Mouse (Mus musculus): ENCODE measurements around the gene Yju2.

Yju2 gene

DNA sequence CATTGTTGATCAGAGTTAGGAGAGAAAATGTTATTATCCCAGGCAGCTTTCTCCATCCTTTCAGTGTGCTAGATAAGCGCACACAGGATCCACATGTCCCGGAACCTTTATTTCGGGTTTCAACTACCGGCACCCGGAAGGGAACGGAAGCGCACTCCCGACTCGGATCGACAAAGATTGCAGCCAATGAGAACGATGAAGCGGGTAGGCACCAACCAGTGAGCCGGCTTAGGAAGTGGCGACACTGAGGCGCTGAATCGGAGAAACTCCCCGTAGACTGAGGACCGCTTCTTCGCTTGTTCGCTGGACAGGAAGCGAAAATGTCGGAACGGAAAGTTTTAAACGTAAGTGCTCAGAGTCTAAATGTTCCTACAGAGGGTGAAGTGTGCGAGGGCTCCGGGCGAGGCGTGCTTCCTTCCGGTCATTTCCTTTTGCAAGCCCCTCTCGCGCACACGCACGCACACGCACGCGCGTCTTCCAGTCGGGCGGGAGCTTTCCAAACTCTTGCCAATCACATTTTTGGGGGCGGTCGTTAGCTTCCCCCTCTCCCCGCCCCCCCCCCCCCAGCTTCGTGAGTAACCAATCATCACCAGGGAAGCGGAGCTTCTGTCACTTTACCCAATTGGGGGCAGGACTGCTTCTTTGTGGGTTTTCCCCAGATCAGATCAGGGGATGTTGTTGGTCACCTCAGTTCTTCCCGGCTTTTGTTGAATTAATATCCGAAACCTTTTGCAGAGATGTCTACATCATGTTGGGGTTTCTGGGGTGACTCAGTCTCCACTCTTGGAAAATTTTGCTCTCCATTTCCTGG lies at the start of gene Yju2:
Yju2 (plus strand) TSS at position 182 of the 811 bp plus-strand sequence.
- DNase-seq (ENCODE audit: low spot score) = peak; percentile 91

GRCm38 (mm10) chr17:55931553-55932502 lies 27.1 kb upstream of the Yju2 start:
- peak; percentile 59 for DNase-seq (ENCODE audit: low spot score)

- DNase-seq (ENCODE audit: low spot score) = no peak
Measured at GRCm38 (mm10) chr17:55932635-55933034, 26.3 kb upstream of the Yju2 start.

DNA sequence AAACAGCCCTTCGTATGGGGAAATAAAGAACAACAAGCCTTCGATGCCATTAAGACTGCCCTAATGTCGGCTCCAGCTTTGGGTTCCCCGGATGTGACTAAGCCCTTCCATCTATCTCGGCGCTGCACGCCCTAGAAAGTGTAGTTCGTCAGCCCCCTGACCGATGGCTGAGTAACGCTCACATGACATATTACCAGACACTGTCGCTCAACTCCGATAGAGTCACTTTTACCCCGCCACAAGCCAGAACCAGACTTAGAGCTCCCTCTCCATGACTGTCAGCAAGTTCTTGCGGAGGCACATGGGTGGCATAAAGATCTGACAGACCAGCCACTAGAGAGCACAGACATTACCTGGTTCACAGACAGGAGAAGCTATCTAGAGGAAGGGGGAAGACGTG lies 25.7 kb upstream of the Yju2 start:
- DNase-seq (ENCODE audit: low spot score) = no peak

DNA sequence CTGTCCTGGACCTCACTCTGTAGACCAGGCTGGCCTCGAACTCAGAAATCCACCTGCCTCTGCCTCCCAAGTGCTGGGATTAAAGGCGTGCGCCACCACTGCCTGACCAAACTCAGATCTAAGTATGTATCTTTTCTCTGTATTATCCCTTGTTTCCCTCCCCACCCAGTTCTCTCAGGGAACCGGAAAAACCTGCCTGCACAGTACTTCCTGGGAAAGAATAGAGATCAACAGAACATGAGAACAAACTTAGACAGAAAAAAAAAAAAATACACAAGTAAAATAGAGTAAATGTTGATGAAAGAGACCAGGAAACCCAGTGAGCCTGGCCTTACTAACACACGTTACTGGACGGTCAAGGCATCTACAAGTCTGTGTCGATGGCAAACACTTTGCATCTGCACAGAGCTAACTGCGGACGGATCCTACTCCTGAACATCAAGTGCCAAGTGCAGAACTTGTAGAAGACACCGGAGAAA lies 14.5 kb upstream of the Yju2 start:
- peak; percentile 73 for DNase-seq (ENCODE audit: low spot score)

DNA sequence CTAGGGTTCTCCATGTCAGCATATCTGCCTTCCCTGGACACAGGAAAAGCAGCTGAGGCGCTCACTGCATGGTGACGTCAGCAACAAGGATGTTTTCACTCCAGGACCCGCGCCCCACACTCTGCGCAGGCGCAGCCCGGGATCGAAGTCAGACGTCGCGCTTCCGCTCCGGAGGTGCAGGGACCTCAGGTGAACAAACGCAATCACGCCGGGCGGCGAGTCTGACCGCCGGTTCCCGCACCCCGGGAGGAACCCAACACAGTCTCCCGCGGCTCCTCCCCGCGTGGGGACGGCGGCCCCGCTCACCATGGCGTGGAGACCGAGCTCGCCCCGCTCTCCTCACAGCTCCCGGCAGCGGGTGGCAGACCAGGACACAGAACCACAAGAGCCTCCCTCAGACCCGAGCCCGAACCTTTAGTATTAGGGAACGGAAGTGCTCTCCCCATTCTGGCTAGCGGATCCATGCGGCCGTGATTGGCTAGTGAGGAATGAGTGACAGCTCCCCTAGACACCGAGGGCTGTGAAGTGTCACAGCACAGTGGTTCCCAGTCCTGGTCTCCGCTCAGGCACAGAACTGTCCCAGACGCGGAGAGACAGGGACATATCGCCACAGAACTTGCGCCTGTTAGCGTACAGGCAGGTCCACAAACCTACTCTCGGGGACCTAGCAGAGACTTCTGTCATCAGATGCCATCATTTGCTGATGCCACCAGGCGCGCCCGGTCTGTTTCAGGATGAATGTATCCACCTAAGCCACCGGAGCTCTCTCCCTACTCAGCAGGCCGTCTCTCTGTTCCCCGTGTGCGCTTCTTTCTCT lies 13.8 kb upstream of the Yju2 start:
- peak; percentile 94 for DNase-seq (ENCODE audit: low spot score)

DNA sequence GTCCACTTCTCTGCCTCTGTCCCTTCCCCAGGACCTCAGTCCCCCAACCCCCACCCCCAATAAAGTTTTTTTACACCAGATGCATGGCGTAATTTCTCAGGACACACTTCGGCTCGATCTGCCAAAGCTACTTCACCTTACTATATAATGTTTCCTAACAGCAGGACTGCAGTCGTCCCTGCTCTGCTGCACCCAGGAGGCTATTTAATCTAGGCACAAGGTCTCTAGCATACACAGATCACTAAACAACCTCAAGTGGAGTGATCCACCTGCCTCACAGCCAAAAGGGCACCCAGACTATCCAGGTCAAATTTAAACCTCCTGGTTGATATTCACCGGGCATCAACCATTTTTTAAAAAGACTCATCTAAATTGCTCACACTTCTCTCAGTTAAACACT lies 13.2 kb upstream of the Yju2 start:
- DNase-seq (ENCODE audit: low spot score) = no peak

DNA sequence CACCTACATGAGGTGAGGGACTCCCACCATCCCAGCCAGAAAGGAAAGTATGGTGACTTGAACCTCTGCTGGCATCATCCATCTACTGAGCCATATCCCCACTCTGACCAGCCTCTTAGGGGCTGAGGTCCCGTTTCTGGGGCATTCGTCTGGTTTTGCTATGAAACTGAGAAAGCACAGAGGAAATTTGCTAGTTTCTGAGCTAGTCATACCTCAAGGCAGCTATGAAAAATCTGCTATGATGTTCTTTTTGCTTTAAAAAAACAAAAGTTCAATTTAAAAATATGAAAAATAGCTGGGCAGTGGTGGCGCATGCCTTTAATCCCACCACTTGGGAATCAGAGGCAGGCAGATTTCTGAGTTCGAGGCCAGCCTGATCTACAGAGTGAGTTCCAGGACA lies 10.3 kb upstream of the Yju2 start:
- DNase-seq (ENCODE audit: low spot score) = no peak

DNA sequence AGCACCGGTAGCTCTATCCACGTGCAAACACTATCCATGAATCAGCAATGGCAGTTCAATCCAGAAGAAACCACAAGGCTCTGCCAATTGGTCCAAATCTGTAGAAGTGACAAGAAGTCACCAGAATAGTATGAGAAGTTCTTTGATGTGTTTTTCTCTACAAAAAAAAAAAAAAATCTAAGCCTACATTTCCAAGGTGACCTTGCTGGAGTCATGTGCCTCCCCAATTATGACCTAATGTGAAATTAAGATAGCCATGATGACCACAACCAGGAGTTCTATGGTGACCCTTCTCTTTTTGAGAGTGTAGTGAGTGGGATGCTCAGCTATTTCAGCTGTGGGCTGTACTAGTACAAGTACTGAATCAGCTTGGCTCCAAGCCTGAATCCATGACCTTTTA lies 9.5 kb upstream of the Yju2 start, which contains the start of gene Zfp119b:
Zfp119b (minus strand) TSS at position 101 of the 400 bp plus-strand sequence.
- DNase-seq (ENCODE audit: low spot score) = no peak

GRCm38 (mm10) chr17:55950601-55951000 lies 8.3 kb upstream of the Yju2 start:
- no peak for DNase-seq (ENCODE audit: low spot score)

- DNase-seq (ENCODE audit: low spot score) = no peak
Measured at GRCm38 (mm10) chr17:55952041-55952440, 6.9 kb upstream of the Yju2 start.

- no peak for DNase-seq (ENCODE audit: low spot score)
Measured at GRCm38 (mm10) chr17:55952447-55953027, 6.4 kb upstream of the Yju2 start, which contains the start of gene Ebi3. TSS of gene Ebi3 (plus strand) at chr17:55952640.

GRCm38 (mm10) chr17:55953751-55954150 lies 5.1 kb upstream of the Yju2 start:
- DNase-seq (ENCODE audit: low spot score) = no peak

- DNase-seq (ENCODE audit: low spot score) = peak; percentile 2
Measured at GRCm38 (mm10) chr17:55954229-55954628, 4.7 kb upstream of the Yju2 start.

DNA sequence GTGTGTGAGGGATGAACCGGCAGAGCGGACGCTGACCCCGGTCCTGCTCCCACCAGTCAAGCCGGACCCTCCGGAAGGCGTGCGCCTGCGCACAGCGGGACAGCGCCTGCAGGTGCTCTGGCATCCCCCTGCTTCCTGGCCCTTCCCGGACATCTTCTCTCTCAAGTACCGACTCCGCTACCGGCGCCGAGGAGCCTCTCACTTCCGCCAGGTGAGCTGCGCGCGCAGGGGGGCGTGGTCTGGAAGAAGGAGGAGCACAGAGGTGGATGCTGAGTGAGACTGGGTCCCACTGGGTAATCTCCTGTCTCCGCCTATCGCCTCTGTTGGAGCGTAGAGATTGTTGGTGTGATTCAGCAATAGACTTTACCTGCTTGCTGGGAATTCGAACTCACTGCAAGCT lies 2.8 kb upstream of the Yju2 start:
- peak; percentile 90 for DNase-seq (ENCODE audit: low spot score)

DNA sequence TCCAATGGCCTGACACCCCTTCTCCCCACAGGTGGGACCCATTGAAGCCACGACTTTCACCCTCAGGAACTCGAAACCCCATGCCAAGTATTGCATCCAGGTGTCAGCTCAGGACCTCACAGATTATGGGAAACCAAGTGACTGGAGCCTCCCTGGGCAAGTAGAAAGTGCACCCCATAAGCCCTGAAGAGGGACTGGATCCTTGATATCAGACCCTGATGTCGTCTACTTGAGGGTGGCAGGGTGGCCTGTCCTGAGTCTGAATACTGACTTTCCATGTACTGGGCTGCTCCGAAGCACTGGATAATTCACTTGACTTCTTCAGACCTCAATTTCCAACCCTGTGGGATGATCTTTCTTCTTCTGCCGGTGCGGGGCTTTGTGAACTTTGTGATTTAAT lies 2.3 kb upstream of the Yju2 start:
- peak; percentile 2 for DNase-seq (ENCODE audit: low spot score)

- peak; percentile 80 for DNase-seq (ENCODE audit: low spot score)
Measured at GRCm38 (mm10) chr17:55957168-55957567, 1.7 kb upstream of the Yju2 start.

DNA sequence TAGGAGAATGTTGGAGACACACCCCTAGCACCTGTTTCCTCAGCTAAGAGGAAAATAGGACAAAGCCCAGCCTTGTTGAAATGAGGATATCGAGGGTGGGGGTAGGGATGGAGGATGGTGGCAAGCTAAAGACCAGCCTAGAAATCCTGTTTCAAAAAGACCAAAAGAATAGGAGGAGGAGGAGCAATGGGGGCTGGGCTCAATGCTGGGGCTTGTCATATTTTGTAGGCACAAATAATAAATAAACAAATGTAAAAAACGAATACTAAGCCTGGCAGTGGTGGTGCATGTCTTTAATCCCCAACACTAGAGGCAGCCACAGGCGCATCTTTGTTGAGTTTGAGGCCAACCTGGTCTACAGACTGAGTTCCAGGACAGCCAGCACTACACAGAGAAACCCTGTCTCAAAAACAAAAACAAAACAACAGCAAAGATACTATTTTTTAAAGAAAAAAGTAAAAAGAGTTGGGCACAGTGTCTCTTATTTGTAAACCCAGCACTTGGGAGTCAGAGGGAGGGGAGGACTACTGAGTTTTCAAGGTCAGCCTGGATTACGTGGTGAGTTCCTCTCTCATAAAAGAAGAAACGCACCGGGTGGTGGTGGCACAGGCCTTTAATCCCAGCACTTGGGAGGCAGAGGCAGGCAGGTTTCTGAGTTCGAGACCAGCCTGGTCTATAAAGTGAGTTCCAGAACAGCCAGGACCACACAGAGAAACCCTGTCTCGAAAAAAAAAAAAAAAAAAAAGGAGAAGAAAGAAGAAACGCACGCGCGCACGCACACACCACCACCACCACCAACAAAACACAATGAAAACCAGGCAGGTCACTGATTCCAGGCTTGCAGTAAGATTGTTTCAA lies 944 bp upstream of the Yju2 start:
- DNase-seq (ENCODE audit: low spot score) = peak; percentile 2

DNA sequence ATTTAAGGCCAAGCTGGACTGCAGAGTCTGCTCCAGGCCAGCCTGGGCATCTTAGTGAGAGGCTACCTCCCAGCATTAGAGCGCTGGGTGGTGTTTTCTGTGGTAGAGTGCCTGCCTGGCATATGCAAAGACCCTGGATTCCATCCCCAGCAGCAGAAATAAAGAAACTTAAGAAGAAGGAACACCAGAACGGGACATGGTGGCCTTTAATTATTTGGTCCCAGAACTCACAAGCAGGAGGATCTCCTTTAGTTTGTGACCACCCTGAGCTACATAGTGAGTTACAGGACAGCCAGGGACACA lies 364 bp upstream of the Yju2 start:
- no peak for DNase-seq (ENCODE audit: low spot score)

DNA sequence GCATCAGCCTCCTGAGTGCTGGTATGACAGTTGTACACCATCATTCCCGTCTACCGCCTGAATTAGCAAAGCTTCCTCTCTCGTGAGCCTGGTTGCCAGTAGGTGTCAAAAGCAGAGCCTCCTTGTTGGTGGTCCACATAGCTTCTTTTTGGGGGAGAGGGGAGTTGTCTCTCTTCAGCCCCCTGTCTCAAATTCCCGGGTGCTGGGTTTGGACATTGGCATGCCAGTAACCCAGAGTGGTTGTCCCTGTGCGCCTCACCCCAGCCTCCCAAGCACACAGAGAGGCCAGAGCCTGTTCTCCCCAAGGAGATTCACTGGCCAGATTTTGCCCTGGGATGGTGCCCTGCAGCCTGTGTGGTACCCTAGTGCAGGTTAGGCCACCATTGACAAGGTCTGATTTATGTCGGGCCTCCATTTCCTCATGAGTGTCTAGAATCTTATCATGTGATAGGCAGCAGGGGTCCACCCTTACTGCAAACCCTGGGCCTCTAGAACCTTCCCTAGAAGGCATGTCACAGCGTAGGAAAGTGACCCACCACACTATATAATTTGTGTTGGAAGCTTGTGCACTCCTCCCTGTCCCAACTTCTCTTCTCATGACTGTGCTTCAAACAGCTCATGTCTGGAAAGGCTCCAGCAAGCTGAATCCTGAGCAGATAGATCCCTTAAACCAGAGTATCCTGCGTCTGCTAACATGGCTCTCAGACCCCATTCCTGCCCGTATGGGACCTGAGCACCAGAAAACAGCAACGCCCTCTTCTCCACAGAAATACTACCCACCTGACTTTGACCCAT lies 1.2 kb downstream of the Yju2 start:
- DNase-seq (ENCODE audit: low spot score) = peak; percentile 3

All from urinary bladder, postnatal 14 days (tissue).